Mouse (Mus musculus): ENCODE measurements around the gene Wnt2.

DNA sequence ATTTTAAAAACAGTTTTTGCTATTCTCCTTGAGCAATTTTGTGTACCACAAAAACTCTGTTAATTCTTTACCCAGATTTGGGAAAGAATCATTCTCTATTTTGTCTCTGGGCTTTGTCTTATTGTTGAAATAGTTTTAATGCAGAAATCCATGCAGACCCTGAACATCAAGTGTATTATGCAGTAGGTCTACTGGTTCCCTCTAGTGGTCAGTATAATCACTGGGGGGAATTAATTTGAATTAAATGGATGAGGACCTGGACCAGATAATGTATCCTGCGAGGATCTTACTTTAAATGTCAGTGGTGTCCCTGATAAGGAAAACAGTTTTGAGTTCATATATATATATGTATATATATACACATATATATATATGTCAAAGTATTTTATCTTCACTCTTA lies 48.2 kb upstream of the Wnt2 start:
- peak; percentile 22; the same call in 1 of the 2 replicates for TF ChIP-seq CTCF (IDR thresholded peaks at IDR 0.05; ENCODE audit: borderline replicate concordance, extremely low read depth, insufficient read depth, insufficient read length)
- no peak for TF ChIP-seq POLR2A (IDR thresholded peaks at IDR 0.05; ENCODE audit: borderline replicate concordance, extremely low read depth, insufficient read depth, insufficient read length, poor library complexity, severe bottlenecking)

Measured in brain, embryonic 14.5 days (tissue).